Mouse (Mus musculus) midbrain, postnatal 0 days (tissue): ENCODE results near the gene Grxcr1. TPM values are rescaled to one million over a fixed set of nuclear protein-coding genes. Genes with fewer than 3 reads are reported as not detected.

Experiments
- ATAC-seq: fragments of 200-750 bp; cut with Nextera tagmentation; 2 replicates; pipeline ENCODE4 v1.8.0; 2017; ENCODE audit warnings: moderate number of reproducible peaks, mild to moderate bottlenecking, moderate TSS enrichment, moderate library complexity; ENCODE audit not compliant: low FRiP score
- DNase-seq: peaks from one replicate; pipeline ENCODE4 v3.0.0-alpha.2; 2015; ENCODE audit warnings: low spot score
- H3K27ac ChIP-seq: fragments of 300-500 bp; sonication (generic); 2 replicates; pipeline ENCODE4 v1.5.1; 2014; ENCODE audit warnings: low read depth, mild to moderate bottlenecking, low read length, mixed read lengths
- H3K27me3 ChIP-seq: fragments of 300-500 bp; sonication (generic); 2 replicates; pipeline ENCODE4 v1.6.1; 2014; ENCODE audit warnings: low read length, control low read depth, mixed read lengths; ENCODE audit not compliant: insufficient read depth
- H3K36me3 ChIP-seq: fragments of 300-500 bp; sonication (generic); 2 replicates; pipeline ENCODE4 v1.6.1; 2014; ENCODE audit warnings: low read length, control low read depth, mixed read lengths; ENCODE audit not compliant: insufficient read depth
- H3K4me1 ChIP-seq: fragments of 300-500 bp; sonication (generic); 2 replicates; pipeline ENCODE4 v1.6.1; 2014; ENCODE audit warnings: mild to moderate bottlenecking, control low read depth, antibody characterized with exemption, low read length, mixed read lengths; ENCODE audit not compliant: insufficient read depth
- H3K4me2 ChIP-seq: fragments of 300-500 bp; sonication (generic); 2 replicates; pipeline ENCODE4 v1.6.1; 2014; ENCODE audit warnings: low read depth, mild to moderate bottlenecking, low read length, mixed read lengths; ENCODE audit not compliant: poor library complexity, severe bottlenecking
- H3K4me3 ChIP-seq: fragments of 300-500 bp; sonication (generic); 2 replicates; pipeline ENCODE4 v1.5.1; 2014; ENCODE audit warnings: low read depth, mild to moderate bottlenecking, low read length, moderate library complexity
- H3K9ac ChIP-seq: fragments of 300-500 bp; sonication (generic); replicated peaks from 2 replicates; pipeline ENCODE4 v1.6.1; 2014; ENCODE audit warnings: mild to moderate bottlenecking, low read length, moderate library complexity, mixed read lengths; ENCODE audit not compliant: poor library complexity, severe bottlenecking
- H3K9me3 ChIP-seq: fragments of 300-500 bp; sonication (generic); 2 replicates; pipeline ENCODE4 v1.6.1; 2016; ENCODE audit warnings: low read length, control low read depth
- CTCF ChIP-seq: IDR thresholded peaks from 2 replicates; pipeline ENCODE4 v1.5.1; 2016; ENCODE audit warnings: antibody characterized with exemption, mild to moderate bottlenecking
- WGBS: fragments of 180-500 bp; shearing (Covaris S2); extraction: QIAGEN DNeasy Blood & Tissue Kit; methylation state at CpG from one replicate; pipeline ENCODE4 v1.1.7; 2014; 5-methylcytosine and 5-hydroxymethylcytosine counted together
- polyA plus RNA-seq: library from polyadenylated mRNA; unstranded; fragments of >200 nt; fragmentation: Nextera tagmentation; extraction: Ambion mirVana; gene quantifications from 2 replicates; pipeline ENCODE4 v1.2.1, GENCODE M21; 2015
- total RNA-seq: library from RNA; depleted of rRNA; stranded (reverse); fragments of >200 nt; gene quantifications from 2 replicates; pipeline ENCODE4 v1.2.3, GENCODE M21; 2014; rRNA removed

Grxcr1 gene
- not detected in 2 replicates for total RNA-seq
- not detected in 2 replicates for polyA plus RNA-seq

- H3K36me3 ChIP-seq: no peaks in the 10 kb centered on the region
- no peak within 1 kb of the TSS for H3K9ac ChIP-seq
- no peaks in the 10 kb centered on the region for H3K27me3 ChIP-seq
- 82% methylated on average over 6 of the region's 6 CpGs for WGBS
- ATAC-seq (no peak), DNase-seq (no peak)
- H3K4me2 ChIP-seq: no peak within 1 kb of the TSS
- no peak within 1 kb of the TSS for H3K4me3 ChIP-seq
- TF ChIP-seq CTCF: no peak
- H3K4me1 ChIP-seq: no peaks in the 10 kb centered on the region
- H3K9me3 ChIP-seq: no peaks in the 10 kb centered on the region
- no peak within 1 kb of the TSS for H3K27ac ChIP-seq
These were observed at the start of gene Grxcr1 for GRCm38 (mm10) chr5:68031744-68032143. Gene Grxcr1, plus strand, starts transcription at chr5:68031835.

- no peak overlapping the region for H3K27ac ChIP-seq
- no peak overlapping the region for H3K4me2 ChIP-seq
- TF ChIP-seq CTCF: no peak
- DNase-seq (no peak), ATAC-seq (no peak)
- H3K4me3 ChIP-seq: no peak overlapping the region
- H3K4me1 ChIP-seq: no peaks in the 10 kb centered on the region
- H3K9ac ChIP-seq: no peak overlapping the region
- 50% methylated on average over 3 of the region's 3 CpGs for WGBS
- H3K27me3 ChIP-seq: no peaks in the 10 kb centered on the region
- H3K36me3 ChIP-seq: no peaks in the 10 kb centered on the region
- no peaks in the 10 kb centered on the region for H3K9me3 ChIP-seq
These were observed 49.6 kb upstream of the Grxcr1 start for GRCm38 (mm10) chr5:67981946-67982526.

GRCm38 (mm10) chr5:67990426-67990825 lies 41.2 kb upstream of the Grxcr1 start:
- Histone ChIP-seq H3K27me3 (no peaks in the 10 kb centered on the region), H3K4me3 (no peak overlapping the region), H3K27ac (no peak overlapping the region), H3K4me1 (no peaks in the 10 kb centered on the region), H3K36me3 (no peaks in the 10 kb centered on the region), H3K9ac (no peak overlapping the region), H3K9me3 (no peaks in the 10 kb centered on the region), H3K4me2 (no peak overlapping the region)
- ATAC-seq (no peak), DNase-seq (no peak)
- no peak for TF ChIP-seq CTCF

GRCm38 (mm10) chr5:68002611-68003010 lies 29.0 kb upstream of the Grxcr1 start:
- peak; percentile 33 for DNase-seq

GRCm38 (mm10) chr5:68003904-68004303 lies 27.7 kb upstream of the Grxcr1 start:
- Histone ChIP-seq H3K9ac (no peak overlapping the region), H3K36me3 (no peaks in the 10 kb centered on the region), H3K4me2 (no peak overlapping the region), H3K27ac (no peak overlapping the region), H3K4me3 (no peak overlapping the region), H3K27me3 (no peaks in the 10 kb centered on the region), H3K4me1 (no peaks in the 10 kb centered on the region), H3K9me3 (no peaks in the 10 kb centered on the region)
- DNase-seq (peak; percentile 40), ATAC-seq (no peak)
- no peak for TF ChIP-seq CTCF
- WGBS: 3% methylated on average over 2 of the region's 2 CpGs

More at GRCm38 (mm10) chr5:68002611-68003010, 29.0 kb upstream of the Grxcr1 start:
- Histone ChIP-seq H3K4me2 (no peak overlapping the region), H3K36me3 (no peaks in the 10 kb centered on the region), H3K27me3 (no peaks in the 10 kb centered on the region), H3K9ac (no peak overlapping the region), H3K9me3 (no peaks in the 10 kb centered on the region), H3K4me3 (no peak overlapping the region), H3K27ac (no peak overlapping the region), H3K4me1 (no peaks in the 10 kb centered on the region)
- TF ChIP-seq CTCF: 0 out of 2 replicates have a peak, but pooled peaks have one; percentile 9
- WGBS: 93% methylated on average over 6 of the region's 6 CpGs
- ATAC-seq: no peak

GRCm38 (mm10) chr5:68004419-68004818 lies 27.2 kb upstream of the Grxcr1 start:
- H3K27ac ChIP-seq: no peak overlapping the region
- H3K4me2 ChIP-seq: no peak overlapping the region
- DNase-seq (no peak), ATAC-seq (no peak)
- H3K4me3 ChIP-seq: no peak overlapping the region
- H3K9ac ChIP-seq: no peak overlapping the region
- WGBS: 40% methylated on average over 2 of the region's 2 CpGs
- TF ChIP-seq CTCF: no peak
- no peaks in the 10 kb centered on the region for H3K27me3 ChIP-seq
- H3K9me3 ChIP-seq: no peaks in the 10 kb centered on the region
- H3K4me1 ChIP-seq: no peaks in the 10 kb centered on the region
- no peaks in the 10 kb centered on the region for H3K36me3 ChIP-seq
